Mouse (Mus musculus) T-cell, adult 2 months (primary cell): ENCODE measurements around the gene Rtn4rl1.
A peak's percentile ranks its signal among the peaks of the same experiment; 100 is the strongest.
"Not testable (repeated sequence)": the region's sequence is repeated elsewhere in the genome, so short reads cannot be mapped to it uniquely, and the experiment has no call there.

Experiments
- DNase-seq: peaks from one replicate; pipeline ENCODE4 v3.0.0; 2022; ENCODE audit warnings: low spot score

Rtn4rl1 gene

DNA sequence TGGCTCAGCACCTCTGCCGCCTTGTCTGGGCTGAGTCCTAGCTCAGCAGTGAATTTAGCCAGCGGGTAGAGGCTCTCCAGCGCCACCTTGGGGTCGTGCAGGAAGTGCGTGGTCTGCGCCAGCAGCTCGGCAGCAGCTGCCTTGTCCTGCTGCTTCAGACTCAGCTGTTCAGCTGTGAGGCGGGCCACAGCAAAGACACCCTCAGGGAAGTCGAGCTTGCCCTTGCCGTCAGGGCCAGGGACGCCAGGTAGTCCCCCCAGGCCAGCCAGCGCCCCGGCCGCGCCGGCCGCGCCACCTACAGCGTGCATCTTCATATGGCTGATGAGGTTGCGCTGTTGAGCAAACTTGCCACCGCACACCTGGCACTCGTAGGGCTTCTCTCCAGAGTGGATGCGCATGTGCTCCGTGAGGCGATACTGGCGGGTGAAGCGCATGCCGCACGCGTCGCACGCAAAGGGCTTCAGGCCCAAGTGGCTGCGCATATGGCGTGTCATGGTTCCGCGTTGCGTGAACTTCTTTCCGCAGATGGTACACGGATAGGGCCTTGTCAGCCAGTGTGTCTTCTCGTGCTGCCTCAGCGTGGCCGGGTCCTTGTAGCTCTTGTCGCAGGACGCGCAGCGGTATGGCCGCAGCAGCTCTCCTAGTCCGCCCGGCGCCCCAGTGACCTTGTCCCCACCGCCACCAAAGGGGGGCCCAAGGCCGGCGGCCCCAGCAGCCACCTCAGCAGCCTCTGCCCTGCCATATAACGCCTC, 28.0 kb upstream of the Rtn4rl1 start:
- peak; percentile 81 for DNase-seq

DNA sequence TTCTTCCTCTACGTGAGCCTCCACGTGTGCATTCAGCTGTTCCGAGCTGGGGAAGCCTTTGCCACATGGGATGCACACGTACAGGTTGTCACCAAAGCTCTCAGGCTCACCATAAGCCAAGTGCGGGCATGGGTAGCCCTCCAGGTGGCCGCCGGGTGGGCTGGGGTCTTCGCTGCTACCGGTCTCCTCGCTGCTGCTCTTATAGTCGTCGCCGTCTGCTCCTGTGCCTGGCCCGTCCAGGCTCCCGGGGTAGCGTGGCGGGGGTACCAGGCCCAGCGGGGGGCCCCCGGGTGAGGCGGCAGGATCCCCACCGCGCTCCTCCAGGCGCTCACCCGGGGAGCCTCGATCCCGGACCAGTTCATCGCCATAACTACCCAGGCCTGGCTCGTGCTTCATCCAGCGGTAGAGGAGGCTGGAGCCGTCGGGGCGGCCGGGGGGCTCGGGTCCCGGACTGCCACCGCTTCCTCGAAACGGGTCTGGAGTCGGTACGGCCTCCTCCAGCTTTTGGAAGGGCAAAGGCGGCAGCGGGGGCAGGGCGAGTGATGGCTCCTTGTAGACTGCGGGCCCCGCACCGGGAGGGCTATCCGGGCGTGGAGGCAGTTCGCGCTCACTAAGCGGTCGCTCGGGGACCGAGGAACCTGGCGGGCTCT, 27.3 kb upstream of the Rtn4rl1 start:
- no peak for DNase-seq

DNA sequence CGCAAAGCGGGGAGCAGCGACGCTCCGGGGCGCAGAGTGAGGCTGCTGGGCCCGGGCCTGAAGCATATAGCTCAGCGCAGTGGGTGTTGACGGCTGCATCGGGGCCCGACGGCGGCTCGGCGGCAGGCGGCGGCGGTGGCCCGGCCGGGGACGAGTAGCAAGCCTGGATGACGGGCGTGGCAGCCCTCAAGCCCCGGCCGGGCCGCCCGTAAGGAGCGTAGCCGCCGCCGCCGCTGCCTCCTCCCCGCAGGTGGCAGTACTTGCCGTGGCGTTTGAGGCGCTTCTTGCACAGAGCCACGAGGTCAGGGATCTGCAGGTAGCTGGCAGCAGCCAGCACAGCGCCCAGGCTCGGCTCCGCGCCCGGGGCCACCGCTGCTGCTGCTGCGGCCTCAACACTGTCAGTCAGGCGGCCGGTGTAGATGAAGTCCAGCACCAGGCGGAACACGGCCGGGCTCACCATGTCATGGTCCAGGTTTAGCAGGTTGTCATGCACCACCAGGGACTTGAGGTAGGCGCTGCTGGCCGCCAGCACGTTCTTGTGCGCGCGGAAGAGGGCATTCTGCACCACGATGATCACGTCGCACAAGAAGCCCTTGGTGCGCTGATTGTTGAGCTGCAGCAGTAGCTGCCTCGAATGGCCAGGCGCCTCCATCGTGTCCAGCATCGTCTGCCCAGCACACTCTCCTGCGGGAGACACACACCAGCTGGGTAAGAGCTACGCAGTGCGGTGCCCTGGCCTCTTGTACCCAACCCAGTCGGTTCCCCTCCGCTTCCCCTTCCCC, 26.5 kb upstream of the Rtn4rl1 start:
- peak; percentile 49 for DNase-seq

DNA sequence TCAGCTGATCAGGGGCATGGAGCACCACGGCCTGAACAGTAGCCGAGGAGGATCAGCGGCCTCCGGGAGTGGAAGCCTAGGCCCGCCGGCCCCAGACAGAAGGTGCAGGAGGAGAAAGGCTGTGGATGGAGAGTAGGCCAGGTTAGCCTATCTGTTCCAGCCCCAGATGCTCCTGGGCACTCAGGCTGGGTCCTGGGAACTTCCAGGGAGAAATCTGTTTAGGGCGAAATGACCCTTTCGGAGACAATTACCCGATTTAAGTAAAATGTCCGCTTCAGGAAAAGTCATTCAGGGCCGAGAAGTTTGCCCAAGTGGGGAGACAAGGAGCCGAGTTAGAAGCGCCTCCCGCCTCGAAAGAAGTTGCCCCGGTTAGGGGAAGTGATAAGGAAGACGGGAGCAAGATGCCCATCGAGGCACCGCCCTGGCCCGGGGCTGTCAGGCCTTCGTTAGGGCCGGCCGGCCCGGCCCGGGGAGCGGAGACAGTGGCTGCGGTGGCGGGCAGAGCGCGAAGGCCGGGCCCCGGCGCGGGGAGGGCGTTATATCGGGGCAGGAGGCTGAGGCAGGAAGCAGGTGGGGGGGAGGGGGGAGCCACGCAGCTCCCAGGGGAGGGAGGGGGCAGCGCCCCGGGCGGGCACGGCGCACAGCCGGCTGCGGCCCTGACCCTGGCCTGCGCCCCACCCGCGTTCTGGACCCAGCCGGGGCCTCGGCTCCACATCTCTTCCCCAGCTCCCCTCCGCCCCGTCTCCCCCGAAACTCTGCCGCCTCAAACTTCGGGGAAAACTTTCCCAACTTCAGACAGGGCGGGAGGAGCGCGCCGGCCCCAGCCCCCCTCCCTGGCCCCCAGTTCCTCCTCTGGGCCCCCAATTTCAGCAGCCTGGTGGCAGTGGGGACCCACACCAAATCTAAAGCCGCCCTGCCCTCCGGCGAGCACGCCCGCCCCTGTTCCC, 25.7 kb upstream of the Rtn4rl1 start:
- DNase-seq: peak; percentile 28

DNA sequence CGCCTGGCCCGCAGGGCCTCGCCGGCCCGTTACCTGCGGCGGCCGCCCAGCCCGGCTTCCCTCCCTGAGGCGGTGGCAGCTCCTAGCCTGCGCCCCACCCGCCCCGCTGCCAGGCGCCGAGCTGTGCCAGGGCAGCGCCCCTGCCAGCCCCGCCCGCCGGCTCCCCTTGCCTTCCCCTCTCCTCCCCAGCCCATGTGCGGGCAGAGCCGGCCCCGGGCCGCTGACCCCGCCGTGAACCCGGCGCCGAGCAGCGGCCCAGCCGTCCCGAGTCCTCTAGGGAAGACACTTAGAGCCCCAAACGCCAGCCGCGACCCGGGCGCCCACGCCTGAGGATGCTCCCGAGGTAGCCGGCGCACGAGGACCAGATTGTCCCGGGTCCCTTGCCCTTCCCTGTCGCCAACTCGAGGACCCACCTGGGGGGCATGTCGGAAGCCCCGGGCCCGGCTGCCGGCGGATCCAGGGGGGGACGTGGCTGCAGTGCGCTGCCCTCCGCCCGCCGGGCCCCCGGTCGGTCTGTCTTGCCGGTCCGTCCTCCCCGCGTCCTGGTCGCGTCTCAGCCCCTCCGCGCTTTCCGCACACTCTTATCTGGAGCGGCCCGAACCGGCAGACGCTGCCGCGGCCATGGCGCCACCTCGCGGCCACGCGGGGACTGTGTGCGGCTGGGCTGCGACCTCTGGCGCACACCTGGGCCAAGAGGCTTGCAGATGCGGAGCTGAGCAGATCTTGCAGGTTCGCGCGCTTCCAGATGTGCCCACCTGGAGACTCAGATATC, 24.8 kb upstream of the Rtn4rl1 start:
- DNase-seq: peak; percentile 86

DNA sequence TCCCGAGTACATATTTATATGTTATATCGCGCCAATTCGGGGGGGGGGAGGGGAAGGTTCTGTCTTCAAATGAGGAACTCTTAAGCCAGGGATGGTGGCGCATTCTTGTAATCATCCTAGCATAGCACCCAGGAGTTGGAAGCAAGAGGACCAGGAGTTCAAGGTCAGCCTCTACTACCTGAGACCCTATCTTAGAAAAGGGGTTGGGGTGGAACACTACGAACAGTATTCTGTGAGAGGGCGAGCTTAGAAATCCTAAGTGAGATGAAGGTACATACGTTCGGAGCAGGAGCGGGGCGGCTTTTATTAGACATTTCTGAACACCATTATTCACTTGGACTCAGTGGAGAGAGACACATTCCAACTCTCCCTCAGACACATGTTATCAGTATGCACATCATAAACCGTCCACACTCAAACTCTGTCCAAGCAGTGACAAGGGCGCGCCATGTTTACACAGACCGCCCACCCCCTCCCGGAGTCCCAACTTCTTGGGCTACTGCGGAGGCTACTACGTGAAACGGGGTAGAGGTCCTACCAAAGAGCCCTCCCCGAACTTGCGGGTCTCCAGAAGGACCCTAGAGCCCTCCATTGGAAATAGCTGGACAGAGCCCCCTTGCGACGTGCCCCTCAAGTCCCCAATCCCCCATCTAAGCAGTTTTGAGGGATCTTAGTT, 24.0 kb upstream of the Rtn4rl1 start, which contains the start of gene Hic1:
Gene Hic1, minus strand, starts transcription at position 115 of the 676 bp plus-strand sequence.
- DNase-seq: no peak

DNA sequence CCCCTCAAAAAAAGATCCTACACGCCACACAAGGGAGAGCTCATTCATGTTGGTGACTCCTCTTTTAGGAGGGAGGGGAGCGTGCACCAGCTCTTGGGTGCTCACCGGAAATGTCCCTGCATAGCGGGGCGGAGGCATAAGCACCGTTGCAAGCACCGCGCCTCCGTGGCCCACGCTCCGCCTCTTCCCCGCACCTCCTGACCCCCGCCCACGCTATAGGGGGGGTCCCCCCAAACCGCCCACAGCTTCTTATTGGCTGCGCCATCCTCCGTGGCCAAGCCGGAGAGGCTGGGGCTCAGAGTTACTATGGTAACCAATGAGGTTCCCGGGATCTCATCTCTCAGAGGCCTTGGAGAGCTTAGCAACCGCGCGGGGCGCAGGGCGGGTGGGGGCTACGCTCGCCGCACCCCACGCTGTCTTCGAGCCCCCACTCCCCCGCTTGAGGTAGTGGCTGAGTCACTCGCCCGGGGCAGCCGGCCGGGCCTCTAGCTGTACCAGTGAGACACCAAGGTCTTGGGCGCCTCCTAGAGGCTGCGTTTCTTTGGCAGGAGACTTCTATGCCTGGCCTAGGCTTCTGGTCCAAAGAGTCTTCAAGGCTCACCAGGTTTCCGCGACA, 23.3 kb upstream of the Rtn4rl1 start:
- DNase-seq: peak; percentile 83

DNA sequence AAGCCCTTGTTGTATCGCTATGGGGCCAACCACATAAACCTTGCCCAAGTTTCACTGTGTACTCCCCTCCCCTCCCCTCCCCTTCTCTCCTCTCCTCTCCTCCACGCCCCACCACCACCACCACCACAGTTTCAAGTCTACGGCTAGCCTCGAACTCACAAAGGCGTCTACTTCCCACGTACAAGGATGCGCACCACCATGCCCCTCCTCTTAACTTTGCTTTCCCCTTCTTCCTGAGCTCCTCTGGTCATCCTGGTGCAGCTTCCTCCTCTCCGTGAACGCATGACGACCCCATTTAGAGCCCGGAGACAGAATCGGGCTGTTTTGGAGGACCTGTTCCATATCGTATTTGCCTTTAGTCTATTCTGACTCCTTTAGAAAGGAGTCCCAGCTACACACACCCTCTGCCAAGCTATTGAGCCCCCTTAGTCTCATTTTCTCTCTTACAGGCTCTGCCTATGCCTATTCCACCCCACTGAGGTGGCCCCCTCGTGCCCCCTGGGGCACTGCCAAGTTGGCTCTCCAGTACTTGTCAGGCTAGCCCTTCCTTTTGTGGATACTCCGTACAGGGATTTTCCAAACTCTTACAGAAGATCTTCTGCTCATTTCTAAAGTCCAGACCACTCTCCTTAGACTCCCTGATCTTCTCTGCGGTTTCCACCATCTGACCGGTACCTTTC, 22.3 kb upstream of the Rtn4rl1 start:
- no peak for DNase-seq

DNA sequence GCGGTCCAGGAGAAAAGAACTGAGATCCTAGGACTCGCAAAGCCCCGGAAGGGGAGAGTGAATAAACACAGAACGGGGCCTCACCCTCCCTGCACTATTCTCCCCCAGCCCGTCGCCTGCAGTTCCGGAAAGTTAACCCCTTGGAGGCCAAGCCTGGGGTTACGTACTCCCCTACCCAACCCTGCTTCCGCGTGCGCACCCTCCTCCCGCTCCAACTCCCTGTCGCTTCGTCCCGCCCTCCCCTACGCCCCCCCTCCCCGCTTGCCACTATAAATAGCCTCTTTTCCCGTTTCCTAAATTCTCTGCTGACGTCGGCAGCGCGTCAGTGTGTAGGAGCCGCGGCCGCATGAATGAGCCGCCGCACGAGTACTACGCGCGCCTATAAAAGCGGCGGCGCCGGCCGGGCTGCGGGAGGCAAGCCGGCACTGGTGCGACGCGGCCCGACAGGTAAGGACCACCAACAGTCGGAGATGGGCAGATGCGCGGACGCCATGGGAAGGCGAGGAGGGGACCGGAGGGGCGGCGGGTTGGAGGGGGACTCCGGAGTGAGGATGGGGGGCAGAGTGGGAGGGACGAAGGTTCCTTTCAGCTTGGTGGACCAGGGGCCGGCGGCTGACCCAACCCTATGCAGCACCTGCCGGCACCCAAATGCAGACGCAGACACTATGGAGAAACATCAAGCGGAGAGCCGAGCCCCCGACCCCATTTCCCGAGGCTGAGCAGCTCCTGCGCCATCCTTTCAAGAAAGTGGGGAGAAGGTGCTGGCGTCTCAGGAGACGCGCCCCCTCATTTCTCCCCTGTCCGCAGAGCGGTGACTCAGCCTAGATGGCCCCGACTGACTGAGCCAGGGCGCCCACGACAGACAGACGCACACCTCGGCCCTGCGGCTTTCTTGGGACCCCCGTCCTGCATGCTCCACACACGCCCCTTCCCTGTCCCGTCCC, 21.2 kb upstream of the Rtn4rl1 start:
- peak; percentile 48 for DNase-seq

DNA sequence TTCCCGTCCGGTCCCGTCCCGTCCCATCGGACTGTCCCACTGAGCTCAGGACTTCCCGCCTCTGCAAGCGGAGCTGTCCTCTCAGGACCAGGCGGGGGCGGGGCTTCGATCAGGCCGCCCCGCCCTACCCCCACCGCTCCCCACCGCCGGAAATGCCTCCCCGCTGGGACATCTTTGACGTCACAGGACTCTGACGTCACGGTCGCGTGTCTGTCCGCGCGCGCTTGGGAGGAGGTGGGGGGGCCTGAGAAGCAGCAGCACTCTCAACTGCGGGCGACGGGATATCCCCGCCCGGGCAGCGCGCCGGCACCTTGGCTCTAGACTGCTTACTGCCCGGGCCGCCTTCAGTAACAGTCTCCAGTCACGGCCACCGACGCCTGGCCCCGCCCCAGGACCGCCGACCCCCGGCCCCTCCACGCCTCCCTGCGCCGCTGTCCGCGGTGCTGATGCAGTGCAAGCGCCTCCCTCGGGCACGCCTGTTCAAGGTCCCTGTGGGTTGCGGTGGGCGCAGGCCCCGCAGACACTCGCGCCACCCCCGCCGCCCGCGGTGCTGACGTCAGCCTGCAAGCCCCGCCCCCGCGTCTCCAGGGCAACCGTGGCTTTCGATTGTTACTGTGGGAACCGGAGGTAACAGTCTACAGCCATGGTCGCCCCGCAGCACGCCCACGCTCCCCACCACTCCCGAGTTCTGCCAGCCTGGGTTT, 20.3 kb upstream of the Rtn4rl1 start:
- peak; percentile 98 for DNase-seq

DNA sequence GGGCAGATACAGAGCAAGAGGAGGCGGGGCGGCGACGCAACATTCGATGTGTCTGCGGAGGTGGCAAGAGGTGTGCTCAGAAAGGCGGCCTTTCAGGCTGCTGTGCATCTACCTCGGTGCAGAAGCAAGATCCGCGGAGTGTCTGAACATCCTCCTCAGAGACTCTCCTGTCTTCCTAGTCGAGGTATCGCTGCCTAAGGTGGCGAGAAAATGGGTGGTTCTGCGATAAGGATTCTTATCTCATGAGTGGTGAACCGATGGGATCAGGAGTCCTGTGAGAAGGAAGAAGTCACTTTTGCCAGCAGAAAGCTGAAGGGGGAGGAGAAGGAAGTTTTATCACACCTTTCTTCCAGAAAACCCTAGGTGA, 19.8 kb upstream of the Rtn4rl1 start:
- DNase-seq: no peak

DNA sequence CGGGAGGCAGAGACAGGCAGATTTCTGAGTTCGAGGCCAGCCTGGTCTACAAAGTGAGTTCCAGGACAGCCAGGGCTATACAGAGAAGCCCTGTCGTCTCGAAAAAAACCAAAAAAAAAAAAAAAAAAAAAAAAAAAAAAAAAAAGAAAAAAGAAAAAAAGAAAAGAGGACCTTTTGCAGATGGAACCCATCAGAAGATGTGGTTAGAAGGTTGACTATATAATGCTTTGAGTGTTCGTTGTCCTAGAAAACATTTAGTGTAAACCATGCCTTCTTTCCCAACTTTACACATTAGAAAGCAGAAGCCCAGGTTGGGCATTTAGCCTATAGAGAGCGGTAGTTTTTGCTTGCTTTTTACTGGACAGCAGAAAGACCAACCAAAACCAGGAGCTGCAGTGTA, 19.0 kb upstream of the Rtn4rl1 start:
- not testable (repeated sequence) for DNase-seq

DNA sequence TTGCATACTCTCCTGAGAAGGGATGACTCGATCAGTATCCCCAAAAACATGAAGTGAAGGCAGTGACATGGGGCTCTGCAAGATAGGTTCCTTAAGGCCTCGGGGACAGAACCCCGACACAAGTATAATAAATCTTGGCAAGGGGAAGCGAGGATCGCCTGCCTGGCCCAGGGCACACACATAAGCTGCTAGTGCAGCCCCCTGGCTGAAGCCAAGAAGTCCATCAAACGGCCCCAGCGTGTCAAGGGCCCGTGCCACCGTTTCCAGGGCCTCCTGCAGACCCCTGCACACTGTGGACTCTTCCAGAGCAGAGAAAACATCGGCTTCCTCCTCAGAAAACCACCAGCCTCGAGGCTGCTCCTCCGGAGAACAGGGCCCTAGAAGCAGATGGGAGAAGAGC, 15.6 kb upstream of the Rtn4rl1 start:
- DNase-seq: no peak

DNA sequence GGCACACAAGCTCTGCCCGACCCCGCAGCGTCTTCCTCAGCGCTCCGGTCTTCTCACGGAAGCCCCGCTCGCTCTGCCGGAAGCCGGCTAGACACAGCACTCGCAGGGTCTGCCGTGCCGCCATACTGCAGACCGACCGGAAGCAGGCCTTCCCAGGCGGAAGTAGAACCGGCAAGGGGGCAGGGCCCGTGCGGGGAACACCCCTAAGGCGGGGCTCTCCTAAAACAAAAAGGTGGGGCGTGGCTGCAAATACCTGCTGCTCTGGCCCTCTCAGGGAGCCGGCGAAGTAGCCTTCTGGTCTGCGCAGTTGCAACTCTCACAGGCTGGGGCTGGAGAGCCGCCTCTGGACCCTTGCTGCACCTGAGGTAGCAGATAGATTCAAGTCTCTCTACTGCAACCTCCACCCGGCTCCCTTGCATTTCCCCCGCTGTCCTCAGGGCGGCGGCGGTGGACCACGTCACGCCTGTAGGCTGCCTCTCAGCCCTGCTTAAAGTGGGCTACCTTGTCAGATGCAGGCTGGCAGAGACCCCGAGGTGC, 14.8 kb upstream of the Rtn4rl1 start, which contains the start of gene Ovca2:
Gene Ovca2, minus strand, starts transcription at position 164 of the 537 bp plus-strand sequence.
- peak; percentile 94 for DNase-seq

DNA sequence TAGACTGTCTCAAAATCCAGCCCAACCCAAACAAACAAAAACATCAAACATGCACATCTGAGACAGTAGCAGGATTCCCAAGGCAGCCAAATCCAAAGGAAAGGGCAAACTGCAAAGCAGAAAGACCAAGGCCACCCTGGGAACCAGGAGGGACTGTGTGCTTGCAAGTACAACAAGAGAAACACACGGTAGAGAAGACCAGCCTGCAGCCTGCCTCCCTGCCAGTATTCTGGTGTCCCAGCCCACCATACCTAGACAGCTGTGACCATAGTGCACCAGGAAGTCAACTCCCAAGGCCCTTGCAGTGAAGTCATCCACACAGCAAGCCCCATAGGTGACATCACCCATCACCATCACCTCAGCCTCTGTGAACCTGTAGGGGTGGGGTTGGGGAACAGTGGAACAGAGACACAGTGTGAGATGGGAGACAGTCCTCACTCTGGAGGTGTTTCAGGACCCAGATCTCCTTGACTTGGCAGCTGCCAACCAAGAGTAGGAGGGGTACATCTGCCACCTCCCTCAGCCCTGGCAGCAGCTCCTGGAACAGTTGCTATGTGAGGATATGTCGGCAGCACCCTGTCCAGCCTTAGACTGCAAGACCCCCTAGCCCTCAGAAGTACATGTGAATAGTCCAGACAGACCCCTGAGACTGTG, 9.5 kb upstream of the Rtn4rl1 start:
- no peak for DNase-seq

DNA sequence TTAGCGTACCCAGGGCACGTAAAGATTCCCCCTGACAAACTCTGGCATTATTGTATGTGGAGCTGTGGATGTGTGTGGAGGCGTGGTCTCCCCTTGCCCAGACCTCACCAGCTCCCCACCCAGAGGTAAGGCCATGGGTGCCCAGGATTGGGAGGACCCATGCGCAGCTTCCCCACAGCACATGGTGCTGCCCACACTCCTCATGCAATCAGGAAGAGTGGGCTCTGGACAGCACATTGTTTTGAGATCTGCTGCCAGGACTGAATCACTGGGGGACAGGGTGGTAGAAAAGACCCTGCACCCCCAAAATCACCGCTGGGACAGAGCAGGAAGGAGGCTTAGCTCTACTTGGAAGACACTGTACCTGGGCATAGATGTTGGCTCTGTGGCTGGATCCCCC, 9.0 kb upstream of the Rtn4rl1 start:
- DNase-seq: no peak

DNA sequence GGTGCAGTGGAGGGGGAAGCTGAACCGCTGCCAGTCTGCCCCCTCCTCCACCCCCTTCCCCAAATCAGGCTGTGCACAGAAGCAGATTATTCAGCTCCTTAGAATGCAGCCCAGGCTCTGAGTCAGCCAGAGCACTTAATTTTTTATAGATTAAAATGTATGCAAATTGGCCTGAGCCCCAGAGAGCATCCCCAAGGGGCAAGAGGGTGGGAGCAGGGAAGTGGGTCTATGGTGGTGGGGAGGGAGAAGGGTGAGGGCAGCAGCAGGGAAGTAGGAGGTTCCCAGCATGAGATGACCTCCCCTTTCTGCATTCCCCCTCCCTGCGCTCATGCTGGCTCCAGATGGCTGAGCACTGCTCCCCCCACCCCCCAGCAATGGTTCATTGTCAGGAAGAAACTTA, 8.6 kb upstream of the Rtn4rl1 start:
- no peak for DNase-seq
